Mouse (Mus musculus) embryonic fibroblast, embryonic 13.5 days (primary cell): ENCODE measurements at regions not wholly inside any gene's neighbourhood (a gene's known extent, or its start where the extent isn't known, plus 50 kb on each side); places are given as distances from the start of the nearest gene placed in this dataset.

ENCODE experiments used
- CTCF ChIP-seq: IDR thresholded peaks from 2 replicates; pipeline ENCODE4 v1.5.1; 2011; ENCODE audit warnings: mild to moderate bottlenecking, control low read depth, low read length, moderate library complexity, borderline replicate concordance; ENCODE audit not compliant: insufficient read depth
- POLR2A ChIP-seq: IDR thresholded peaks from 2 replicates; pipeline ENCODE4 v1.6.1; 2011; ENCODE audit warnings: low read depth, mild to moderate bottlenecking, control low read depth, low read length, moderate library complexity

DNA sequence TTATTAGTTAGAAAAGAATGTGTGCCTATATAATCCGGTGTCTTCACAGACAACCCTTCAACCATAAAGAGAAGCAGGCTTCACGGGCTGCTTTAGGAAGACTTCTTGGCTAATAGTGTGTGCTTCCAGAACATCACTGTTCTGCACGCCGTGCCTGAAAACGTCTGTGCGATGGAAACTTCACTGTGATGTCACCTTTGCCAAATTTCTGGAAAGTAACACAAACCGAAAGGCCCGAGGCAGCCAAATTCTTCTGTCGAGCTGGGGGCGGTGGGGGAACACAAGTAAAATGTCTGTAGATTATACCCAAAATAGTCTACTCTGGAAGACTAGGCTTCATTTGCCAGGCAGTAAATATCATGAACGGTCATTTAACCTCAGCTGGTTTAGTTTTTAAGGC lies 327.5 kb upstream of the Gm5148 start:
- TF ChIP-seq POLR2A (no peak), CTCF (no peak)
